Comparison of ENCODE assay signal across 8 mouse cellular contexts in the genomic region with DNA sequence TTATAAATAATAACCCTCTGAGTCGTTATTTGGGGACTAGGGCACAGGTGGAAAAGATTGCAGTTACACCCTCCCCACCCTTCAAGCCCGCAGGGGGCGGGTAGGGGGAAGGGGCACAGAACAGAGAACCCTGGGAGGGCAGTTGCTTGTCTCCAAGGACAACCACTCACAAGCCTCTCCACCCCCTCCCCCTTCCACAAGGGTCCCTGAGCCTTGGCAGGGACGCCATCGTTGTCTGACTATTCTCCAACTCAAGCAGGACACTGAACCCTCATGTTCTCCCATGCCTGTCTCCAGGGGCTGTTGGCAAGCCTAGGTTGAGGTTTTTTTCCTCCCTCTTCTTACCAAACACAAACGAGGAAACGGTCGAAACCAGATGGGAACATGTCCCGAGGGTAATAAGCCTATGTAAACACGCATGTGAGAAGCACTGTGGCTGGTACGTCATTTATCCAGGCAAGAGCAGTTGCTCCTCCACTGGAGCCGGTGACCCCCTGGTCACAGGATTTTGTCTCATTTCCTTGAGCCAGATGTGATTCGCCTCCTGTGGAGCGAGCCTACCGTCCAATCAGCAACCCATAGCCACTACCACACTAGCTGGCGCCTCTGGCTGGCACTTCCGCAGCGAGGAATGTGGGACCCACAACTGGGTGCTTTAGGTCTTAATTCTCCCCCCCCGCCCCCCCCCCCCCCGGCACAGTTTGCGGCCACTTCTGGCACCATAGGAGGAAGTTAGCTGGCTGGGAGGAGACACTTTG. TPM values are rescaled to one million over a fixed set of nuclear protein-coding genes. Genes with fewer than 3 reads are reported as not detected.
DNase-seq lines count a peak whose midpoint lies in the region; ATAC-seq lines count a peak whose summit lies in the region.

No protein-coding gene starts in this region.

- no peak overlapping the region for H3K4me3 ChIP-seq in hindbrain, embryonic 14.5 days (replicated peaks; ENCODE audit: low read length)
- peak overlapping the region; percentile 6; the same call in 1 of the 2 replicates for H3K4me3 ChIP-seq in liver, embryonic 16.5 days (ENCODE audit: low read depth, low read length)
- H3K4me3 ChIP-seq in neural tube, embryonic 12.5 days, result no peak overlapping the region

- ATAC-seq in hindbrain, embryonic 14.5 days (ENCODE audit: low FRiP score), result no peak
- ATAC-seq in liver, embryonic 16.5 days (ENCODE audit: low read depth), result peak; percentile 9; the same call in 1 of the 2 replicates
- ATAC-seq in neural tube, embryonic 12.5 days (ENCODE audit: low FRiP score, low read depth), result peak; percentile 56; the same call in 1 of the 2 replicates
- ATAC-seq in cerebellum, adult (ENCODE audit: insufficient number of reproducible peaks, low FRiP score, low TSS enrichment), result no peak

- peaks cover 33% of the 10 kb centered on the region for H3K27me3 ChIP-seq in hindbrain, embryonic 14.5 days (ENCODE audit: control insufficient read depth, insufficient read depth, low read length)
- peaks cover 45% of the 10 kb centered on the region for H3K27me3 ChIP-seq in liver, embryonic 16.5 days (ENCODE audit: control insufficient read depth, insufficient read depth, low read depth, low read length)
- peaks cover 19% of the 10 kb centered on the region for H3K27me3 ChIP-seq in neural tube, embryonic 12.5 days (replicated peaks)

- H3K4me2 ChIP-seq in hindbrain, embryonic 14.5 days (replicated peaks), result peak overlapping the region; percentile 6
- peak overlapping the region; percentile 44 for H3K4me2 ChIP-seq in liver, embryonic 16.5 days (ENCODE audit: low read depth, low read length)
- H3K4me2 ChIP-seq in neural tube, embryonic 12.5 days (replicated peaks), result peak overlapping the region; percentile 34

- H3K27ac ChIP-seq in hindbrain, embryonic 14.5 days, result no peak overlapping the region
- 0 out of 2 replicates have a peak overlapping the region, but pooled peaks have one; percentile 14 for H3K27ac ChIP-seq in liver, embryonic 16.5 days (ENCODE audit: low read length)
- H3K27ac ChIP-seq in neural tube, embryonic 12.5 days, result no peak overlapping the region

- peak; percentile 44 to 71 for DNase-seq in lung, adult 18-20 months
- DNase-seq in lung, postnatal 14 days, result no peak
- no peak for DNase-seq in hindbrain, embryonic 14.5 days (ENCODE audit: low spot score)
- DNase-seq in cerebellum, postnatal 4 days (ENCODE audit: low spot score in 2 of 2), result no peak
- no peak for DNase-seq in gastrocnemius, adult 8-10 months (ENCODE audit: low spot score in 2 of 2)

- H3K9me3 ChIP-seq in hindbrain, embryonic 14.5 days (ENCODE audit: control insufficient read depth, low read length), result no peaks in the 10 kb centered on the region
- H3K9me3 ChIP-seq in liver, embryonic 16.5 days (replicated peaks; ENCODE audit: control insufficient read depth, low read length), result no peaks in the 10 kb centered on the region
- no peaks in the 10 kb centered on the region for H3K9me3 ChIP-seq in neural tube, embryonic 12.5 days

- peaks cover 8% of the 10 kb centered on the region; the same call in 1 of the 2 replicates for H3K36me3 ChIP-seq in hindbrain, embryonic 14.5 days (replicated peaks; ENCODE audit: control insufficient read depth, insufficient read depth)
- H3K36me3 ChIP-seq in liver, embryonic 16.5 days (ENCODE audit: control insufficient read depth, insufficient read depth), result no peaks in the 10 kb centered on the region
- H3K36me3 ChIP-seq in neural tube, embryonic 12.5 days, result 0 out of 2 replicates have a peak, but pooled peaks cover 3% of the 10 kb centered on the region

- peaks cover 17% of the 10 kb centered on the region for H3K4me1 ChIP-seq in hindbrain, embryonic 14.5 days (replicated peaks; ENCODE audit: control insufficient read depth, insufficient read depth, low read length)
- peaks cover 2% of the 10 kb centered on the region for H3K4me1 ChIP-seq in liver, embryonic 16.5 days (ENCODE audit: control insufficient read depth, low read depth, low read length)
- peaks cover 36% of the 10 kb centered on the region for H3K4me1 ChIP-seq in neural tube, embryonic 12.5 days

- 8% methylated on average over 21 of the region's 21 CpGs for WGBS in hindbrain, embryonic 14.5 days
- 9% methylated on average over 18 of the region's 21 CpGs for WGBS in liver, embryonic 16.5 days (ENCODE audit: insufficient replicate concordance)
- WGBS in neural tube, embryonic 12.5 days, result 19% methylated on average over 18 of the region's 21 CpGs

- no peak overlapping the region for H3K9ac ChIP-seq in hindbrain, embryonic 14.5 days
- no peak overlapping the region for H3K9ac ChIP-seq in liver, embryonic 16.5 days (ENCODE audit: low read depth, low read length)
- H3K9ac ChIP-seq in neural tube, embryonic 12.5 days, result no peak overlapping the region

RNA-seq across cellular contexts. Expression of a gene that starts 11.2 kb away (rescaled TPM):
- polyA plus RNA-seq in hindbrain, embryonic 14.5 days (2014; fragmentation: Nextera tagmentation; extraction: Ambion mirVana), result 0.19 and 0.20 TPM in 2 replicates
- not detected in 2 replicates for polyA plus RNA-seq in liver, embryonic 16.5 days (2015; fragmentation: Nextera tagmentation; extraction: Ambion mirVana)
- 0.79 and 0.82 TPM in 2 replicates for polyA plus RNA-seq in neural tube, embryonic 12.5 days (2016; fragmentation: Nextera tagmentation; extraction: Ambion mirVana)
- 1 to 10 TPM; 1.7 to 2.6 (median 1.9) TPM for total RNA-seq in gastrocnemius, adult 8-10 months (2022)

RNA-seq across cellular contexts. Expression of a gene that starts 37.0 kb away (rescaled TPM):
- polyA plus RNA-seq in hindbrain, embryonic 14.5 days (2014; fragmentation: Nextera tagmentation; extraction: Ambion mirVana), result 87.0 and 94.2 TPM in 2 replicates
- polyA plus RNA-seq in liver, embryonic 16.5 days (2015; fragmentation: Nextera tagmentation; extraction: Ambion mirVana), result 51.2 and 51.9 TPM in 2 replicates
- polyA plus RNA-seq in neural tube, embryonic 12.5 days (2016; fragmentation: Nextera tagmentation; extraction: Ambion mirVana), result 145 and 150 TPM in 2 replicates
- 10 to 100 TPM; 23.6 to 31.8 (median 26.0) TPM for total RNA-seq in gastrocnemius, adult 8-10 months (2022)

Comparison
In these comparisons a context has a peak if more than half of its experiments do, and no peak if none do; other contexts are left out.
1. DNase-seq: peak in lung, adult 18-20 months (2 of 2); none in lung, postnatal 14 days (single experiment), hindbrain, embryonic 14.5 days (single experiment), cerebellum, postnatal 4 days (0 of 2) and gastrocnemius, adult 8-10 months (0 of 2).
2. ATAC-seq: peak in liver, embryonic 16.5 days (single experiment) and neural tube, embryonic 12.5 days (single experiment); none in hindbrain, embryonic 14.5 days (single experiment) and cerebellum, adult (single experiment).
3. Peak in every context shown above with its lines, with median percentiles within 50 percentile points of each other: H3K4me2 ChIP-seq.